Mouse (Mus musculus) testis, adult 2 months (tissue): ENCODE measurements around the gene Nfe2l3.

ENCODE experiments used
- CTCF ChIP-seq: fragments of 200-500 bp; IDR thresholded peaks from 2 replicates; pipeline ENCODE4 v1.5.1; 2012; ENCODE audit warnings: low read depth, mild to moderate bottlenecking, inconsistent platforms, low read length, moderate library complexity; ENCODE audit not compliant: control insufficient read depth, insufficient read depth, insufficient replicate concordance
- POLR2A ChIP-seq: fragments of 200-500 bp; IDR thresholded peaks from 2 replicates; pipeline ENCODE4 v1.6.1; 2012; ENCODE audit warnings: low read depth, mild to moderate bottlenecking, inconsistent platforms, low read length, moderate library complexity; ENCODE audit not compliant: control insufficient read depth

GRCm38 (mm10) chr6:51438826-51439330 lies 6.4 kb downstream of the Nfe2l3 start:
- TF ChIP-seq POLR2A (no peak), CTCF (no peak)
